Mouse (Mus musculus): ENCODE results near the gene Ccdc96. TPM values are rescaled to one million over a fixed set of nuclear protein-coding genes. Genes with fewer than 3 reads are reported as not detected.

The Ccdc96 gene
- polyA plus RNA-seq, 1 experiment from 2014 or later: 4.7 TPM

DNA sequence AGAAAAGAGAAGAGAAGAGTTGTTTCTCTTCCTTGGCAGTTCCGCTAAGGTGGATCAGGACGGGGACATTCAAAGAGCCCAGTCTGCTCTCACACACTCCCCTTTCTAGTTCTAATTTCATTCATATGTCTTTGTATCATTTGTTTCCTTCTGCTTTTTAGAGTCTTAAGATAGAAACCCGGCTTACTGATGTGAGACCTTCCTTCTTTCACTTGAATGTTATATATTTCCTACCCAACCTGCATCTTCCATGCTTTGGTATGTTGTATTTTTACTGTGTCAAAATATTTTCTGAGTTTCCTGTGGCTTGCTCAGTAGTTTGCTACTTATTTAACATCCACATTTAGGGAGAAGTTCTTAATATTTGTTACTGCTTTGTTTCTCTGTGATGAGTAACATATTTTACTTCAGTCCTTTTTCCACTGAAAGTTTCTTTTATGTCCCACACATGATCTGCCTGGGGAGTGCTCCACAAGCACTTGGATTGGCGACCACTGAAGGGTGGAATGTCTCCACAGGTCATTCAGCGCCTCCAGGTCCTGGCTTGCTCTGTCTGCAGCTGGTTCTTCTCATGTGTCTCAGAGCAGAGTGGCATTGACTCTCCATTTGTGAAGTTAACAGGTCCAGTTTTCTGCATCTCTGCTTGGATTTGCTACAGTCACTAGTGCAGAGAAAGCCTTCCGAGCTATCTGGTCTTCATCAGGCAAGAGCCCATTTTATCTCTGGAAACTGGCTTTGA, 51.2 kb downstream of the Ccdc96 start:
- 83% methylated on average over 6 of the region's 6 CpGs for WGBS
- Histone ChIP-seq H3K9ac (no peak overlapping the region), H3K4me2 (replicated peaks) (no peak overlapping the region), H3K4me3 (no peak overlapping the region), H3K36me3 (no peaks in the 10 kb centered on the region), H3K4me1 (peaks cover 5% of the 10 kb centered on the region; the same call in 1 of the 2 replicates), H3K27me3 (no peaks in the 10 kb centered on the region), H3K27ac (no peak overlapping the region), H3K9me3 (replicated peaks) (no peaks in the 10 kb centered on the region)
- no peak for ATAC-seq (ENCODE audit: low FRiP score)

DNA sequence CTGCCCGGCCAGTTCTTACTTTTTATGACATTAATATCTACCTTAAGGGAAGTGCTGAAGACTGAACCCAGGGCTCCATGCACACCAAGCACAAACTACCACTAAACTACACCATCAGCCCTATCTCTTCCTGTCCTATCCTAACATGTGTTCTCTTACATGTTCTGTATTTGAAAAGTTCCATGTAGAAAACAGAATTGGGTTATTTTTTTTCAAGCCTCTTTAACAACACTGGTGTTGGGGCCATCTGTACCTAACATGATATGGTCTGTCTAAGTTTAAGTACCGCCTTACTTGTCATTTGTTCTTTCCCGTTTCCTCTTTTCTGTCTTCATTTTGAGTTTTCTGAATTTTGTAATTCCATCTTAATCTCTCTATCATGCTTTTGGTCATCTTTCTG, 52.0 kb downstream of the Ccdc96 start:
- no peak for ATAC-seq (ENCODE audit: low FRiP score)
- WGBS: 93% methylated on average over 3 of the region's 3 CpGs
- Histone ChIP-seq H3K27me3 (no peaks in the 10 kb centered on the region), H3K9ac (no peak overlapping the region), H3K4me3 (no peak overlapping the region), H3K36me3 (no peaks in the 10 kb centered on the region), H3K9me3 (replicated peaks) (no peaks in the 10 kb centered on the region), H3K27ac (no peak overlapping the region), H3K4me1 (no peaks in the 10 kb centered on the region), H3K4me2 (replicated peaks) (no peak overlapping the region)

Other genes with a start within 250 kb of the Ccdc96 start
- 17.2 and 17.5 TPM in 2 replicates for gene Sorcs2, start 86.4 kb upstream of the Ccdc96 start, polyA plus RNA-seq (2016; fragmentation: Nextera tagmentation; extraction: Ambion mirVana)
- 42.3 and 43.6 TPM in 2 replicates for gene Grpel1, start 19.6 kb upstream of the Ccdc96 start, polyA plus RNA-seq (2016; fragmentation: Nextera tagmentation; extraction: Ambion mirVana)
- gene Tada2b, start 303 bp upstream of the Ccdc96 start, polyA plus RNA-seq (2016; fragmentation: Nextera tagmentation; extraction: Ambion mirVana): 2.5 and 2.7 TPM in 2 replicates
- 56.2 and 57.4 TPM in 2 replicates for gene Tbc1d14, start 108.7 kb downstream of the Ccdc96 start, polyA plus RNA-seq (2016; fragmentation: Nextera tagmentation; extraction: Ambion mirVana)
- gene D5Ertd579e, start 211.4 kb downstream of the Ccdc96 start, polyA plus RNA-seq (2016; fragmentation: Nextera tagmentation; extraction: Ambion mirVana): 41.8 and 43.3 TPM in 2 replicates

Measured in hindbrain, embryonic 12.5 days (tissue).